Mouse (Mus musculus) lung, adult 2 months (tissue): ENCODE data around the gene Sms.

Experiments
- CTCF ChIP-seq: fragments of 200-500 bp; IDR thresholded peaks from 2 replicates; pipeline ENCODE4 v1.5.1; 2011; ENCODE audit warnings: mild to moderate bottlenecking, low read length, control low read depth; ENCODE audit not compliant: insufficient read depth
- POLR2A ChIP-seq: fragments of 200-500 bp; IDR thresholded peaks from 2 replicates; pipeline ENCODE4 v1.6.1; 2011; ENCODE audit warnings: low read depth, mild to moderate bottlenecking, control low read depth, low read length, borderline replicate concordance; ENCODE audit errors: extremely low read depth

DNA sequence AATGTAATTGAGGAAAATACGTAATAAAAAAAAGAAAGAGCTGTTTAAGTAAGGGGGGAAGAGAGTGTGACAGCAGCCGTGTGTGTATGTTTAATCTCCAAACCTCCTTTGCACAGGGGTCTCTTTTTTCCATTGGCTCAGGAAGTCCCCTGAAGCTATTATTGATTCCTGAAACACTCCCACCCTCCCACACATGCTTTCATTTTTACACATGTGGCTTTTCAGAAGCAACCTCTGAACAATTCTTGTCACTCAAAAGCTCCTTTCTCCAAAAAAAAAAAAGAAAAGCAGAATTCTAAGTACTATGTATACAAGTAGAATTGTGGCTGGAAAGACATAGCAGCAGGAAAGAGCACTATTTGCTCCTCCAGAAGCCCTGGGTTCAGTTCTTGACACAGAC, 24.0 kb downstream of the Sms start:
- no peak for TF ChIP-seq POLR2A
- no peak for TF ChIP-seq CTCF
